Mouse (Mus musculus) lung, adult 2 months (tissue): ENCODE results near the gene Ldlrad3.

ENCODE experiments used
- CTCF ChIP-seq: fragments of 200-500 bp; IDR thresholded peaks from 2 replicates; pipeline ENCODE4 v1.5.1; 2011; ENCODE audit warnings: mild to moderate bottlenecking, low read length, control low read depth; ENCODE audit not compliant: insufficient read depth
- POLR2A ChIP-seq: fragments of 200-500 bp; IDR thresholded peaks from 2 replicates; pipeline ENCODE4 v1.6.1; 2011; ENCODE audit warnings: low read depth, mild to moderate bottlenecking, control low read depth, low read length, borderline replicate concordance; ENCODE audit errors: extremely low read depth

GRCm38 (mm10) chr2:102119751-102120505 is 66.3 kb downstream of the Ldlrad3 start:
- TF ChIP-seq CTCF (no peak), POLR2A (no peak)
